Mouse (Mus musculus): ENCODE results near the gene Xpnpep3. TPM values are rescaled to one million over a fixed set of nuclear protein-coding genes. Genes with fewer than 3 reads are reported as not detected.

Gene Xpnpep3
- polyA plus RNA-seq (2014; fragmentation: Nextera tagmentation; extraction: Ambion mirVana): 9.1 and 10.9 TPM in 2 replicates

GRCm38 (mm10) chr15:81399638-81400315 lies at the start of gene Xpnpep3, which contains the start of gene St13:
Gene Xpnpep3 (plus strand): TSS chr15:81400138.
Gene St13 (minus strand): TSS chr15:81400077.
- no peaks in the 10 kb centered on the region for H3K36me3 ChIP-seq (ENCODE audit: control insufficient read depth, insufficient read depth, low read length)
- WGBS: under 1% methylated on average over 50 of the region's 50 CpGs
- peak within 1 kb of the TSS; percentile 92 to 98 for H3K27ac ChIP-seq (replicated peaks in 1 of 2; ENCODE audit: control insufficient read depth in 1 of 2, insufficient read depth in 1 of 2, low read depth in 2 of 2, low read length in 2 of 2)
- H3K9ac ChIP-seq (ENCODE audit: low read length): peak within 1 kb of the TSS; percentile 92
- peak; percentile 100 for ATAC-seq (ENCODE audit: insufficient number of reproducible peaks, insufficient read depth, low FRiP score, low read depth)
- peaks cover 0 to 13% of the 10 kb centered on the region in 2 experiments; a peak in 2 of 4 replicates for H3K4me1 ChIP-seq (ENCODE audit: control insufficient read depth in 2 of 2, insufficient read depth in 2 of 2, low read length in 2 of 2)
- H3K27me3 ChIP-seq (ENCODE audit: control insufficient read depth, insufficient read depth, low read length): no peaks in the 10 kb centered on the region
- peak within 1 kb of the TSS; percentile 69 for H3K4me2 ChIP-seq (ENCODE audit: low read length)
- H3K9me3 ChIP-seq (ENCODE audit: control insufficient read depth, low read length): no peaks in the 10 kb centered on the region
- peak within 1 kb of the TSS; percentile 88 to 97 for H3K4me3 ChIP-seq (ENCODE audit: control insufficient read depth in 1 of 2, insufficient read depth in 1 of 2, low read depth in 1 of 2, low read length in 2 of 2)

GRCm38 (mm10) chr15:81350401-81350800 lies 49.5 kb upstream of the Xpnpep3 start:
- no peak for ATAC-seq (ENCODE audit: insufficient number of reproducible peaks, insufficient read depth, low FRiP score, low read depth)
- H3K4me1 ChIP-seq (ENCODE audit: control insufficient read depth in 2 of 2, insufficient read depth in 2 of 2, low read length in 2 of 2): 0 out of 4 replicates have a peak, but pooled peaks cover 0 to 3% of the 10 kb centered on the region in 2 experiments
- no peak overlapping the region for H3K4me3 ChIP-seq (ENCODE audit: control insufficient read depth in 1 of 2, insufficient read depth in 1 of 2, low read depth in 1 of 2, low read length in 2 of 2)
- no peak overlapping the region for H3K27ac ChIP-seq (replicated peaks in 1 of 2; ENCODE audit: control insufficient read depth in 1 of 2, insufficient read depth in 1 of 2, low read depth in 2 of 2, low read length in 2 of 2)
- no peak overlapping the region for H3K4me2 ChIP-seq (ENCODE audit: low read length)
- no peaks in the 10 kb centered on the region for H3K27me3 ChIP-seq (ENCODE audit: control insufficient read depth, insufficient read depth, low read length)
- WGBS: 39% methylated on average over 1 of the region's 1 CpGs
- 0 out of 2 replicates have a peak, but pooled peaks cover 5% of the 10 kb centered on the region for H3K36me3 ChIP-seq (ENCODE audit: control insufficient read depth, insufficient read depth, low read length)
- H3K9ac ChIP-seq (ENCODE audit: low read length): no peak overlapping the region
- no peaks in the 10 kb centered on the region for H3K9me3 ChIP-seq (ENCODE audit: control insufficient read depth, low read length)

GRCm38 (mm10) chr15:81352638-81353037 lies 47.3 kb upstream of the Xpnpep3 start:
- H3K36me3 ChIP-seq (ENCODE audit: control insufficient read depth, insufficient read depth, low read length): 0 out of 2 replicates have a peak, but pooled peaks cover 5% of the 10 kb centered on the region
- no peaks in the 10 kb centered on the region for H3K9me3 ChIP-seq (ENCODE audit: control insufficient read depth, low read length)
- 79% methylated on average over 1 of the region's 1 CpGs for WGBS
- H3K4me2 ChIP-seq (ENCODE audit: low read length): no peak overlapping the region
- 0 out of 4 replicates have a peak, but pooled peaks cover 0 to 3% of the 10 kb centered on the region in 2 experiments for H3K4me1 ChIP-seq (ENCODE audit: control insufficient read depth in 2 of 2, insufficient read depth in 2 of 2, low read length in 2 of 2)
- no peak for ATAC-seq (ENCODE audit: insufficient number of reproducible peaks, insufficient read depth, low FRiP score, low read depth)
- no peak overlapping the region for H3K27ac ChIP-seq (replicated peaks in 1 of 2; ENCODE audit: control insufficient read depth in 1 of 2, insufficient read depth in 1 of 2, low read depth in 2 of 2, low read length in 2 of 2)
- no peak overlapping the region for H3K9ac ChIP-seq (ENCODE audit: low read length)
- no peaks in the 10 kb centered on the region for H3K27me3 ChIP-seq (ENCODE audit: control insufficient read depth, insufficient read depth, low read length)
- H3K4me3 ChIP-seq (ENCODE audit: control insufficient read depth in 1 of 2, insufficient read depth in 1 of 2, low read depth in 1 of 2, low read length in 2 of 2): no peak overlapping the region

- Histone ChIP-seq H3K4me1 (ENCODE audit: control insufficient read depth in 2 of 2, insufficient read depth in 2 of 2, low read length in 2 of 2) (peaks cover 0 to 15% of the 10 kb centered on the region in 2 experiments; a peak in 2 of 4 replicates), H3K27ac (replicated peaks in 1 of 2; ENCODE audit: control insufficient read depth in 1 of 2, insufficient read depth in 1 of 2, low read depth in 2 of 2, low read length in 2 of 2) (no peak overlapping the region), H3K9ac (ENCODE audit: low read length) (no peak overlapping the region), H3K36me3 (ENCODE audit: control insufficient read depth, insufficient read depth, low read length) (0 out of 2 replicates have a peak, but pooled peaks cover 5% of the 10 kb centered on the region), H3K9me3 (ENCODE audit: control insufficient read depth, low read length) (no peaks in the 10 kb centered on the region), H3K27me3 (ENCODE audit: control insufficient read depth, insufficient read depth, low read length) (no peaks in the 10 kb centered on the region), H3K4me3 (ENCODE audit: control insufficient read depth in 1 of 2, insufficient read depth in 1 of 2, low read depth in 1 of 2, low read length in 2 of 2) (no peak overlapping the region), H3K4me2 (ENCODE audit: low read length) (no peak overlapping the region)
- 67% methylated on average over 3 of the region's 3 CpGs for WGBS
- ATAC-seq (ENCODE audit: insufficient number of reproducible peaks, insufficient read depth, low FRiP score, low read depth): no peak
Measured at GRCm38 (mm10) chr15:81355146-81355761, 44.7 kb upstream of the Xpnpep3 start.

- Histone ChIP-seq H3K36me3 (ENCODE audit: control insufficient read depth, insufficient read depth, low read length) (0 out of 2 replicates have a peak, but pooled peaks cover 5% of the 10 kb centered on the region), H3K9ac (ENCODE audit: low read length) (no peak overlapping the region), H3K4me2 (ENCODE audit: low read length) (no peak overlapping the region), H3K27ac (replicated peaks in 1 of 2; ENCODE audit: control insufficient read depth in 1 of 2, insufficient read depth in 1 of 2, low read depth in 2 of 2, low read length in 2 of 2) (no peak overlapping the region), H3K27me3 (ENCODE audit: control insufficient read depth, insufficient read depth, low read length) (no peaks in the 10 kb centered on the region), H3K9me3 (ENCODE audit: control insufficient read depth, low read length) (no peaks in the 10 kb centered on the region), H3K4me1 (ENCODE audit: control insufficient read depth in 2 of 2, insufficient read depth in 2 of 2, low read length in 2 of 2) (peaks cover 0 to 22% of the 10 kb centered on the region in 2 experiments; a peak in 3 of 4 replicates), H3K4me3 (ENCODE audit: control insufficient read depth in 1 of 2, insufficient read depth in 1 of 2, low read depth in 1 of 2, low read length in 2 of 2) (no peak overlapping the region)
- ATAC-seq (ENCODE audit: insufficient number of reproducible peaks, insufficient read depth, low FRiP score, low read depth): no peak
- 49% methylated on average over 5 of the region's 5 CpGs for WGBS
Measured at GRCm38 (mm10) chr15:81356946-81357345, 43.0 kb upstream of the Xpnpep3 start.

- 79% methylated on average over 3 of the region's 3 CpGs for WGBS
Measured at GRCm38 (mm10) chr15:81358943-81359342, 41.0 kb upstream of the Xpnpep3 start.

GRCm38 (mm10) chr15:81359421-81359820 lies 40.5 kb upstream of the Xpnpep3 start:
- H3K4me3 ChIP-seq (ENCODE audit: control insufficient read depth in 1 of 2, insufficient read depth in 1 of 2, low read depth in 1 of 2, low read length in 2 of 2): peak overlapping the region in 1 of 2 experiments; percentile 70; a peak in 1 of 4 replicates
- WGBS: 90% methylated on average over 5 of the region's 5 CpGs

More at GRCm38 (mm10) chr15:81358943-81359342, 41.0 kb upstream of the Xpnpep3 start:
- Histone ChIP-seq H3K27ac (replicated peaks in 1 of 2; ENCODE audit: control insufficient read depth in 1 of 2, insufficient read depth in 1 of 2, low read depth in 2 of 2, low read length in 2 of 2) (no peak overlapping the region), H3K36me3 (ENCODE audit: control insufficient read depth, insufficient read depth, low read length) (peaks cover 18% of the 10 kb centered on the region), H3K9me3 (ENCODE audit: control insufficient read depth, low read length) (no peaks in the 10 kb centered on the region), H3K4me2 (ENCODE audit: low read length) (no peak overlapping the region), H3K4me3 (ENCODE audit: control insufficient read depth in 1 of 2, insufficient read depth in 1 of 2, low read depth in 1 of 2, low read length in 2 of 2) (no peak overlapping the region), H3K27me3 (ENCODE audit: control insufficient read depth, insufficient read depth, low read length) (no peaks in the 10 kb centered on the region), H3K4me1 (ENCODE audit: control insufficient read depth in 2 of 2, insufficient read depth in 2 of 2, low read length in 2 of 2) (peaks cover 0 to 22% of the 10 kb centered on the region in 2 experiments; a peak in 3 of 4 replicates), H3K9ac (ENCODE audit: low read length) (no peak overlapping the region)
- ATAC-seq (ENCODE audit: insufficient number of reproducible peaks, insufficient read depth, low FRiP score, low read depth): no peak

More at GRCm38 (mm10) chr15:81359421-81359820, 40.5 kb upstream of the Xpnpep3 start:
- Histone ChIP-seq H3K27ac (replicated peaks in 1 of 2; ENCODE audit: control insufficient read depth in 1 of 2, insufficient read depth in 1 of 2, low read depth in 2 of 2, low read length in 2 of 2) (no peak overlapping the region), H3K4me2 (ENCODE audit: low read length) (peak overlapping the region; percentile 93), H3K9ac (ENCODE audit: low read length) (no peak overlapping the region; the same call in 1 of the 2 replicates), H3K4me1 (ENCODE audit: control insufficient read depth in 2 of 2, insufficient read depth in 2 of 2, low read length in 2 of 2) (peaks cover 0 to 22% of the 10 kb centered on the region in 2 experiments; a peak in 3 of 4 replicates), H3K36me3 (ENCODE audit: control insufficient read depth, insufficient read depth, low read length) (peaks cover 18% of the 10 kb centered on the region), H3K9me3 (ENCODE audit: control insufficient read depth, low read length) (no peaks in the 10 kb centered on the region), H3K27me3 (ENCODE audit: control insufficient read depth, insufficient read depth, low read length) (no peaks in the 10 kb centered on the region)
- no peak for ATAC-seq (ENCODE audit: insufficient number of reproducible peaks, insufficient read depth, low FRiP score, low read depth)
